Mouse (Mus musculus) brain, adult 2 months (tissue): Measurements from ENCODE around the gene Snx9.
A peak's percentile ranks its signal among the peaks of the same experiment; 100 is the strongest.

Source experiments
- DNase-seq: peaks from one replicate; pipeline ENCODE4 v3.0.0; 2011; ENCODE audit warnings: low read depth, low spot score

The Snx9 gene

GRCm38 (mm10) chr17:5924238-5924637, 83.1 kb downstream of the Snx9 start:
- peak; percentile 65 for DNase-seq

GRCm38 (mm10) chr17:5926710-5927109, 85.6 kb downstream of the Snx9 start:
- DNase-seq = peak; percentile 67

GRCm38 (mm10) chr17:5929031-5929430, 87.9 kb downstream of the Snx9 start:
- DNase-seq = no peak

- DNase-seq = no peak
Measured at GRCm38 (mm10) chr17:5932161-5932560, 91.0 kb downstream of the Snx9 start.

DNA sequence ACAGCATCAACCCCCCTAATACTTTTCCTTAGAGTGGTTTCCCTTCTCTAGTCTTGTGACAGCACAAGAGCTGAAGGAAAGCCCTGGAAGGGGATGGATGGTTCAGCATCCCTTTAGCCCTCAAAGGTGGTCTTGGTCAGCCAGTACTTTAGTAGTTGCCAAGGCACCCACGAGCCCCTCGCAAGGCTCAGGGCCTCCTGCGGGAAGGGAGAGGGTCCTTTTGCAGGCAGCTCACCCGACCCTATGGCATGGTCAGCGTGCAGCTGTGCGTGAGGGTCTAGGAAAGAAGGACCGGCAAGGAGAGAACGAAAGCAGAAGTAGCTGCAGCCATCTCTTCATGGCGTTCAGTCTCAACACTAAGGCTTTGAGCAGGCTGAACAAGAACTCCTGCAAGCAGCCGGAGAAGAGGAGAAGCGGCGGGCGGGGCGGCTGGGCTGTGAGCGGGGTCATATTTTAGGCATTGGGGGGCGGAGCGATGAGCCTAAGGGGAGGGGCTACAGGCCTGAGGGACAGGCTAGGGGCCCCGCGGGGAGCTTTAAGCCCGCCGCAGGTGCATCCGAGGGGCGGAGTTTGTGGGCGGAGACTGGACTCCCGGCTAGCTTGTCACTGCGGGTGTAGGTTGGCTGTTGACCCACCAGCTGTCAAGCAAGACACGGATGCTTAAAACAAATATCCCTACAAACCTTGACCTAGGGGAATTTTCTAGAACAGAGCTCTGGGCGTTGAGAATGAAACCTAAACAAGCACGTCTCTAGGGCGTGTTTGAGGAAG, 93.6 kb downstream of the Snx9 start:
- peak; percentile 89 for DNase-seq

DNA sequence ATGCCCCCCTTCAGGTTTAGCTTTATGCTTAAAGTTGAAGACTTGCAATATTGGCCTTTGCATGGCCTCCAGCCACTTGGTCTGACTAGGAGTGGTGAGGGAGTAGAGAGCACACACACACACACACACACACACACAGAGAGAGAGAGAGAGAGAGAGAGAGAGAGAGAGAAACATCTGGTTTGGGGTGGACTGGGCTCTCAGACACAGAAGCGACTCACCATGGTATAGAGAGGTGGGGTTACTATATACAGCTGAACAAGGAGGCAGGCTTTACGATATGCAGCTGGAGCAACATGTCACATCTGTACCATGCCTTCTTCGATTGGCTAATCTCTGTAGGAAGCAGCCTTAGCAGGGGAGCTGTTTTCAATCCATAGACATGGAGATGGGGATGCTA, 94.6 kb downstream of the Snx9 start:
- DNase-seq = no peak

DNA sequence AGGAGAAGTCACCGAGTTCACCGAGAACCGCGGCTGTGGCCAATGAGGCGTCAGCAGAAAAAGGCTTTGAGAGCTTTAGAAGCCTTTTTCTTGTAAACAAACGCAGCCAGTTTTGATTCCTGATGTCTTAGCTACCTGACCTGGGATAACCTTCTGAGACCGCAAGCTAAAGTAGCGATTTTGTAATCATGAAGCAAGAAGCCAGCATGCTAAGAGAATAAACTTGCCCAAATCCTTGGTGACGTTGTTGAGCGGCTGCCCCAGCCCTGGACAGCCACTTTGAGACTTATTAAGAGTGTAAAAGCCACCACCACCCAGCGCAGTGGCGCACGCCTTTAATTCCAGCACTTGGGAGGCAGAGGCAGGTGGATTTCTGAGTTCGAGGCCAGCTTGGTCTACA, 95.1 kb downstream of the Snx9 start:
- no peak for DNase-seq

DNA sequence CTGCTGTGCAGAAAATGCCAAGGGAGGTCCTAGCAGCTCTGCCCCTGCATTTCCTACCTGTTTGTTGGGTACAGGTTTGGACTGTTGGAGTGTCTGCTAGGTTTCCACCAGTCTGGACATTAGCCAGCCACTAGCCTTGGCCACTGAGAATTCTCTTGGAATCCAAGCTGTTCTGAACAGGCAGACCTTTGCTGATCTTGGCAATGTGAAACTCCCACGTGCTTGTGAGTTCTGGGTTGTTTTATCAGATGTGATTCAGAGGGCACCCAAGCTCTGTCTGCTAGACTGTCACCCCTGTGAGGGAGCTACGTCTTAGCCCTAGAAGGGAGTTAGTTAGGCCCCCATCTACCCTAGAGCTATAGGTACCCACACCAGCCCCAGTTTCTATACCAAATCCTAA, 96.3 kb downstream of the Snx9 start:
- DNase-seq = peak; percentile 86

DNA sequence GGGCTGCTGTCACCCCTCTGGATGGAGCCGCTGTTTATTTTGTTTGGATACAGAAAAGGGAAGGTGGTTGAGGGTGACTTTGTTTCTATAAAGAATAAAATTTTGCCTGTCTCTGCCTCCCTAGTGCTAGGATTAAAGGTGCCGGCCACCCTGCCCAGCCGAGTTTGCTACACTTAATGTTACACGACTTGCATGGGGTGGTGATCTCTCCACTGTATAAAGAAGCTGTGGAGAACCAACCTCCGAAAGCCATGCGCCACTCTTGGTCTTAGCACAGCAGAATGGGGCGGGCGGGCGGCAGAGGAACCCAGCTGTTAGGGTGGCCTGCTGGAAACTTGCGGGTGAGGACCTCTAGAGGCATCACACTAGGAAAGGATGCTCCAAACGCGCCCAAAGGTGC, 98.7 kb downstream of the Snx9 start:
- DNase-seq = no peak

DNA sequence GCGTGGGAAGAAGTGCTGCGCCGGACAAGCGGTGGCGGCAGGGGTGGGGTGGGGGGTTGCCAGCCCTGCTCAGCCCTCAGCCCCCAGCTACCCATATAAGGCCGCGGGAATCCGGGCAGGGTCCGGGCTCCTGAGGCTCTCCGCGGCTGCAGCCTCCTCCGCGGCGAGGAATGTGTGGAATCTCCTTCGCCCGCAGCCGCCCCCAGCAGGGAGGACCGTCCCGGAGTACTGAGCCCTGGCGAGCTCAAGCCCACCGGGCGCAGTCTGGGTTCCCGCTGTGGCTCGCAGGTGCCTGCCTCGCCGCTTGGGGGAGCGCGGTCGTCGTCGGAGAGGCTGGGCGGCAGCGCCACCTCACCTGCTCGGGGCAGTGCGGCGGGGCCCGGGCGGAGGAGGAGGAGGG, 99.7 kb downstream of the Snx9 start:
- peak; percentile 85 for DNase-seq

DNA sequence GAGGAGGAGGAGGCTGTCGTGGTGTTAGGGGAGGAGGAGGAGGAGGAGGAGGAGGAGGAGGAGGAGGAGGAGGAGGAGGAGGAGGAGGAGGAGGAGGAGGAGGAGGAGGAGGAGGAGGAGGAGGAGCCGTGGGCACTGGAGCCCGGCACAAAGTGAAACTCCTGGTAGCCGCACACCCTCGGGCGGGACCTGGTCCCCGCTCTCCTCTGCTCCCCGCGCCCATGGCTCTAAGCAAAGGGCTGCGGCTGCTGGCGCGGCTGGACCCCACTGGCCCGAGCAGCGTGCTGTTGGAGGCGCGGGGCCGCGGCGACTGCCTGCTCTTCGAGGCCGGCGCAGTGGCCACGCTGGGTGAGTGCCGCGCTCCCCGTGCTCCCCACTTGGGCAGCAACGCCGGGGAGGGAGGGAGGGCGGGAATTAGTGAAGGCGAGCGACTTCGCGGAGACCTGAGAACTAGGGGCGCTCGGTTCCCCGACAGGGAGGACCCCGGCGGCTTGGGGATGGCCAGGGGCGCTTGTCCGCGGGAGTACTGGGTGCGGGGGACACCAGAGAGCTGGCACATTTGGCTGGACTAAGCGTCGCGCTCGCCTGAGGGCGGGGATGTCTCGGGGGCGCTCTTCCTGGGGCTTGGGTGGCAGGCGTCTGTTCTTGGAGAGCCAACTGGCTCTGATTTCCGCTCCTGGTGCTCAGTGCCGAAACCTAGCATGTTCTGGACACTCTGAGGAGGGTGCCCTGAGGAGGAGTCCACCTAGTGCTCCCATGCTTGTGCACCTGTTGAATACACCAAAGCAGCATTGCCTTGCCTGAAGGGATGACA, 100.3 kb downstream of the Snx9 start, which contains the start of gene Synj2:
Gene Synj2 (plus strand): TSS at position 51 of the 814 bp plus-strand sequence.
- peak; percentile 76 for DNase-seq

- no peak for DNase-seq
Measured at GRCm38 (mm10) chr17:5942156-5942555, 101.0 kb downstream of the Snx9 start.

- no peak for DNase-seq
Measured at GRCm38 (mm10) chr17:5943053-5943452, 101.9 kb downstream of the Snx9 start.

DNA sequence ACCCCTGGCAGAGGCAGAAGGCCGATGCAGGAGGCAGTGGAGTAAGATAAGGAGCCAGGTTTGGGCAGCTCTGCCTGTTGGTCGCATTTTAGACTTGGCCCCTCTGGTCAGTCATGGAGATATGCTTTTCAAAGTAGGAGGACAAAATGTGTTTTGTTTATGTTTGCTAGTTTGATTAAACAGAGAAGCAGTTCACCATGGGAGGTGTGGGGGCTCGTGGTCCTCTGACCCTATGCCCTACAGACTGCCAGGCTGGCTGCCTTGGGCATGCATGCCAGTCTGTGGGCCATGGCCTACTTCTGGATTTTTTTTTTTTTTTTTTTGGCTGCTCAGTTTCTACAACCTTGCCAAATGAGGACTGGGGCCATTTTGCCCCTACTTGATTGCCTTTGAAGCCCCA, 105.9 kb downstream of the Snx9 start:
- DNase-seq = no peak

- no peak for DNase-seq
Measured at GRCm38 (mm10) chr17:5952455-5952854, 111.3 kb downstream of the Snx9 start.

DNA sequence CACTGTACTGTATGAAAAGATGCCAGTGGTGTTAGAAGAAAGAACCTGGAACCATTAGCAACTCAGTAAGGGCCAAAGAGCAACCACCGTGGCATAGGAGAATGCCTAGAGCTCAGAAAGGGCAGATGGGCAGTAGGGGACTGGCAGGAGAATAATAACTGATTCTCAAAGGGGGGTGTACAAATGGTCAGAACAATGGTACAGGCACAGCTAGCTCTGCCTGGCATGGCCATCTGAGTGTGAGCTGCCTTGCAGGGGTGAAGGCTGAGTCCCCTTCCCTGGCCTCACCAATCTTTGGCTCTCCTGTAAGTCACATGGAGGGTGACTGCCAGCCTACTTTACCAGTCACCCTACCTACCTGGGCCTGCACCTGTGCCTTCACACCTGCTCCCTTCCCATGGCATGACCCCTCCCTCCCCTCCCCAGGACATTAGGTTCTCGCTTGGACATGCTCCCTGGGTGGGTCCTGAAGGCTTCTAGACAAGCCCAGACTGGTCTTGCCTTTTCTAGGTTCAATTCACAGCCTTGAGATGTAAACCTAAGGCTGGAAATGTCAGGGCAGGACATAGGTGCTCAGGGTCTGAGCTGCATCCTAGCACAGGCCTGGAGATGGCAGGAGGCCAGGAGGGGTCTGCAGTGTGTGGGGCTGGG, 115.3 kb downstream of the Snx9 start:
- peak; percentile 83 for DNase-seq

DNA sequence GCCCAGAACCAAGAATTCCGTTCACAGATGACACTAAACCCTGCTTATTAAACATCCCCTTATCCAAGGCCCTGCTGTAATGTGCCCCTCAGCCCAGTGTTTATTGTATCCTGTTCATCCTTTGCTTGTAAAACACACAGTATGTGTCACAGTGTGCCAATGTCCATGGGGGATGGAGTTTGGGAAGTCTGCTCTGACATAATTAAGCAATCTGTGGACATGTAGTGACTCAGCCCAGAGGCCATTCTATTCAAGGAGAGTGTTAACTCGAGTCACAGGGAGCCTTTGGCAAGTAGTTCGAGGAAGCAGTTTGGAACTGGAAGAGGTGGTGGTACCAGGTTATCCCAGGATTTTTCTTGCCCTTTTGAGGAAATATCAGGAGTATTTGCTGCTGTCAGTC, 116.0 kb downstream of the Snx9 start:
- peak; percentile 65 for DNase-seq

GRCm38 (mm10) chr17:5958229-5958628, 117.1 kb downstream of the Snx9 start:
- DNase-seq = no peak

DNA sequence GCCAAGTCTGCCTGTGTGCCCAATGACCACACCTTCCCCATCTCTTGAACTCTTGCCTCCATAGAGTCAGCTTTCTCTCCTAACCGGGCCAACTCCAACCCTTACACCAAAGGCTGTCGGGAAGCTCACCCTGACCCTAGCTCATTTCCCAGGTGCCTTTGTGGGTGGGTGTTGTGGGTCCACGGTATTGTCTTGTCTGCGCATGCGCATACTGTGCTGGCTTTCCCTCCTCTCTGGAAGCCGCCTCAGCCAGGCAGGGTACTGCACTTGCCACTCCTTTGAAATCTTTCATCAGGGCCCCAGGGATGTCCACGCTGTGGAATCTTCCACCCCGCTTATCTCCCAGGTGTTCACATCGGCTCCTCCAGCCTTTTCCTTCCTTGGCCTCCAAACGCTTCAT, 117.5 kb downstream of the Snx9 start:
- no peak for DNase-seq

DNA sequence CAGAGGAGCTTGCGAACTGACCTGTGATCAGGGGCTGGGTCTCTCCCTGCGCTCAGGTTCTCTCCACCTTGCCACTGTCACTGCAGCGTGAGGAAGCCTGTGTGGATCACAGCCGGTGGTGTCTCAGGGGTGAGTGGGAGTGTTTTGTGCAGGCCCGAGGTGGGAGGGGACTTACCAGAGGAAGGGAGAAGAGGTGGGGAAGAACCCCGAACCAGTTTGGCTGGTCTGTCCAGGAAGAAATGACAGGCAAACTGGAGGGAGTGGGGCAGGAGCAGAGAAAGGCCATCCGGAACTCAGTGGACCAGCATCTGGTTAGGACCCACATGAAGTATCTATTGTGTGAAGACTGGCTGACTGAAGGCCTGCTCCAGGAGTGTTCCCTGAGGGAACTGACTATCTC, 118.0 kb downstream of the Snx9 start:
- DNase-seq = no peak

DNA sequence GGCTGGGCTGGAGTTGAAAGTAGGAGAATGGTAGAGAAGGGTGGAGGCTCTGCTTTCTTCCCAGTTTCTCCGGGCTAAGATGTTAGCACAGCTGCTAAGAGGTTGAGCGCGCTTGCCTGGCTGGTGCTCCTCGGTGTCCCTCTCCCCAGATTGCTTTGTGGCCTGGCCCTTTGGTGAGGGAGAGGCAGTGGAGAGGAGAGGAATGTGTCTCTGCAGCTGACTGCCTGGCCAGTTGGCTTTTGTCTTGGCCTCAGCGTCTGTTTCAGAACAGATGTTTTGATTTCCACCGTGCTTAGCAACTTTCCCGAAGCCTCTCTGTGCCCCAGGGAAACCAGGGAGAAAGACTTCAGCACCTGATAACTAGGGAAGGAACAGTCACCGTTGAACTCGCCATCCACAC, 118.7 kb downstream of the Snx9 start:
- DNase-seq = no peak

GRCm38 (mm10) chr17:5963766-5964165, 122.6 kb downstream of the Snx9 start:
- no peak for DNase-seq
